Mouse (Mus musculus) kidney, adult 2 months (tissue): ENCODE measurements around the gene Ccser1.

ENCODE experiments used
- CTCF ChIP-seq: fragments of 200-500 bp; conservative IDR thresholded peaks from 2 replicates; pipeline ENCODE4 v1.5.1; 2011; ENCODE audit warnings: low read depth, mild to moderate bottlenecking, control low read depth, low read length, moderate library complexity, mixed read lengths; ENCODE audit not compliant: insufficient read depth, insufficient read length
- POLR2A ChIP-seq: fragments of 200-500 bp; IDR thresholded peaks from one replicate; pipeline ENCODE4 v1.6.1; 2011; ENCODE audit warnings: low read depth, low read length, control low read depth

DNA sequence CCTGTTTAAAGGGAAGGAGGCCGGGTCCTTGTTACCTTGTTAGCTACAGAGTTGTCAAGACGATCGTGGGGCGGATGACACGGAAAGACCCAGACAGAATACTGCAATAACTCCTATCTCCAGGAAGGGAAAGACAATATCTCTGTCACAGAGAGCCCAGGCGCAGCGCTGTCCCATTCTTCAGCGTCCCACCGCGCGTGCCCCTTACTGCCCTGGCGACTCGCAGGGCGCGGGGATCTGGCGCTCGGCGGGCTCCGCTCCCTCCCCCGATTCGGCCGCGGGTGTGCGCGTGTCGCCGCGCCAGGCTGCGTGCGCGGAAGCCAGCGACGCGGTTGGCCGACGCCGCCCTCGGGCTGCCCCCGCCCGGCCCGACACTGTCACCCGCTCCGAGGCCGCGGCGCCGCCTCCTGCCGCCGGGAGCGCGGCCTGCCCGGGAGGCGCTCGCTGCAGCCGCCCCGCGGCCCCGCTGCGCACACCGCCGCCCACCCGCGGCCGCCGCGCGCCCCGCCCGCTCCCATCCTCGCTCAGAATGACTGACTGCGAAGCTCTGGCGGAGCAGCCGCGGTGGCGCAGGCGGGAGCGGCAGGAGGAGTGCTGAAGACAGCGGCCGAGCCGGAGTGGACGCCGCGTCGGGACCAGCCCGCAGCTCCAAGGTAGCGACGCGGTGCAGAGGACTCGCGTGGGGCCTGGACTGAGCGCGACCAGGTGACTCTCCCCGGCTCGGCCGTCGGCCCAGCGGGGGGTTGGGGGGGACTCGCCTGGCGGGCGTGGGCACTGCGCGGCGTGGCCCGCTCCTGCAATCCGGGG, at the start of gene Ccser1:
- TF ChIP-seq CTCF (no peak), POLR2A (no peak)
